Mouse (Mus musculus) bone marrow, adult 2 months (tissue): ENCODE measurements around the gene Acot4.

ENCODE experiments used
- CTCF ChIP-seq: fragments of 200-500 bp; IDR thresholded peaks from 2 replicates; pipeline ENCODE4 v1.5.1; 2011; ENCODE audit warnings: low read length, control low read depth; ENCODE audit not compliant: control insufficient read depth, insufficient read depth
- POLR2A ChIP-seq: fragments of 200-500 bp; IDR thresholded peaks from 2 replicates; pipeline ENCODE4 v1.6.1; 2011; ENCODE audit warnings: low read depth, mild to moderate bottlenecking, control low read depth, low read length, borderline replicate concordance; ENCODE audit not compliant: control insufficient read depth

- TF ChIP-seq CTCF: no peak
- no peak for TF ChIP-seq POLR2A
Measured at GRCm38 (mm10) chr12:84044045-84044444, 5.9 kb downstream of the Acot4 start.
